Mouse (Mus musculus) thymus, postnatal 0 days (tissue): Measurements from ENCODE around the gene Plin3. TPM values are rescaled to one million over a fixed set of nuclear protein-coding genes. Genes with fewer than 3 reads are reported as not detected.

Experiments
- DNase-seq: peaks from one replicate; pipeline ENCODE4 v3.0.0-alpha.2; 2015; ENCODE audit warnings: low spot score
- microRNA counts: library from miRNA; unstranded; fragments of <30 nt; microRNA quantifications from one replicate; lab custom pipeline; 2015
- microRNA-seq: library from miRNA; unstranded; fragments of <30 nt; microRNA quantifications from one replicate; pipeline ENCODE4, GENCODE M21; 2016; ENCODE audit warnings: borderline number of aligned reads
- polyA plus RNA-seq: library from polyadenylated mRNA; unstranded; fragments of >200 nt; fragmentation: Nextera tagmentation; extraction: Ambion mirVana; gene quantifications from 2 replicates; pipeline ENCODE4 v1.2.1, GENCODE M21; 2015

Plin3 gene
- polyA plus RNA-seq, 1 experiment from 2014 or later: 59.5 TPM

DNA sequence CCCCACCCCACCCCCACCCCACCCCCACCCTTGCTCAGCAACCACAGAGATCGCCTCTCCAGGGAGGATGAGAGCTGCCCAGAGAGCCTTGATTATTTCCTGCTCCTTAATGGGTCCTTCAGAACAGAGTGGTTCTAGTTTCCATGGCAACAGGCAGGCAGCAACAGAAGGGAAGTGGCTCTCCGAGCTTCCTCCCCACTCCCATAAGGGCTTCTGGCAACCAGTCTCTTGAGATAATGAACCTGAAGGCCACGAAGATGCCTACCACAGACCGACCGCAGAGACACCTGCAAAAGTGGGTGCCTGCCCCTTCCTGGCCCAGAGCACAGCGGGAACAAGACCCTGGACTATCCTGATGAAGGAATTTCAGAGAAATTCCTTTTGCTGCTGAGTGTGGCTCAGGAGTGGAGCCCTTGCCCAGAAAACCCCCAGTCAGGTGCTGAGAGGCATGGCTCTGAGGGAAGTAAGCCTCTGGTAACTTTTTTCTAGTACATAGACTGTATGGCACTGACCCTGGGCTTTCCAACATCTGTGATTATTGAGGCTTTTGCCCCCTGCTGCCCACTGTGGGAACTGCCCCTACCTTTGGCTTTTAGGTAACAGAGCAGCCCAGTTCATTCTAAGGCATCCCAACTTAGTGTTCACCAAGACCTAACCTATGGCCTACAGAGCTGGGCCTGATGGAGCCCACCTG, 41.4 kb downstream of the Plin3 start:
- peak; percentile 68 for DNase-seq

- DNase-seq: no peak
These were observed 47.1 kb downstream of the Plin3 start for GRCm38 (mm10) chr17:56245608-56246007.

GRCm38 (mm10) chr17:56241541-56242401, 50.9 kb downstream of the Plin3 start:
- peak; percentile 89 for DNase-seq

DNA sequence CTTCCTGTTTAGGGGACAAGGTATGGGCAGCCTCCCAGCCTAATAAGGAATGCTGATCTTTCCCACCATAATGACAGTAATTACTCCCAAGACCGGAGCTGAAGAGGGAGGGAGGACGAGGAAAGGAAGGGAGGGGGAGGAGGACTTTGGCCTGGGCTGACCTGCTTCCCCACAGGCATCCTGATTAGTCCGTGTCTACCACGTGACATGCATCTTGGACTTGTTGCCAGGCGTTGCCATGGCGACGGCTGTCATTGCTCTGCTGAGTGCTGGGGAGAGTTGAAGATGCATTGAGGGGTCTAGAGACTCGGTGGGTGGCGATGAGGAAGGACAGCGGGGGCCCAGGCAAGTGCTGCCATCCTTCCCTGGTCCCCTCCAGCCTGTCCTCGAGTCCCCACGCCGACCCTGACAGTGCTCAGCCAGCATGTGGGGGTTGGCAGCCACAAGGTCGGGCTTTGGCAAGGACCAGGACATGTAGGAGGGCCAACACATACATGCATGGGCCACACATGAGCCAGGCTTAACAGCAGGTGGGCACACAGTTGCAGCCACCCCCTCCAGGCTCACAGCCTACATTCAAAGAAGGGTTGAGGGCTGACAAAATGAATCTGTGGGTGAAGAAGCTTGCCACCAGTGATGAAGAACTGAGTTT, 58.7 kb downstream of the Plin3 start:
- DNase-seq: no peak

GRCm38 (mm10) chr17:56233389-56233788, 59.3 kb downstream of the Plin3 start:
- no peak for DNase-seq

DNA sequence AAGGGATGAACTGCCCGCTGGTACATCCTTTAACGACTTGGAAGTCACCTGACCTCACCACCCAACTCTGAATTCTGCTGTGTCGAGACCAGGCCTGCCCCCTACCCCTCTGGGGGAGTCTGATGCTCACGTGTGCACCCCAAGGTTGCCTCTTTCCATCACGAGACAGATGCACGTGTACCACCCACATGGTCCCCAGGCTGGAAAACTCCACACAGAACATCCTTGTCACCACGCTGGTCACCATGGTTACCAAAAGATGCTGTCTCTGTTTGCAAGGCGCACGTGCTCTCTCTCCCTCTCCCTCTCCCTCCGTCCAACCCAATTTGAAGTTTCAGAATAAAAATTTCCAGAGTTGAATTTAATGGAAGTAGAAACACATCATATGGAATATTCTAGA, 62.7 kb downstream of the Plin3 start:
- no peak for DNase-seq

MicroRNA genes within 50 kb of the gene (microRNA counts, 519-probe panel; counts per million panel counts)
- microRNA mmu-miR-7b (lab: Ali Mortazavi, UCI): 473 counts per million, percentile 71 among the panel's probes with 10 or more counts

Small RNAs within 50 kb of the gene (microRNA-seq; reads per million reads assigned to microRNA genes)
- gene Mir7b: 31.2 reads per million, percentile 33 among the genes with 10 or more reads in this experiment

Other genes with a start within 250 kb of the Plin3 start
- gene Ubxn6, start 217.8 kb downstream of the Plin3 start, polyA plus RNA-seq: 38.7 and 39.9 TPM in 2 replicates
- gene Hdgfl2, start 213.2 kb downstream of the Plin3 start, polyA plus RNA-seq: 80.0 and 81.8 TPM in 2 replicates
- gene Plin4, start 183.1 kb downstream of the Plin3 start, polyA plus RNA-seq: 0.08 and 0.09 TPM in 2 replicates
- gene Plin5, start 175.3 kb downstream of the Plin3 start, polyA plus RNA-seq: 0.10 and 0.44 TPM in 2 replicates
- gene Lrg1, start 170.9 kb downstream of the Plin3 start, polyA plus RNA-seq: 2.7 and 3.1 TPM in 2 replicates
- 1.0 TPM in 2 replicates for gene Sema6b, start 152.5 kb downstream of the Plin3 start, polyA plus RNA-seq
- gene Tnfaip8l1, start 130.4 kb downstream of the Plin3 start, polyA plus RNA-seq: 19.5 and 20.9 TPM in 2 replicates
- 58.6 and 59.2 TPM in 2 replicates for gene Mydgf, start 109.0 kb downstream of the Plin3 start, polyA plus RNA-seq
- 30.5 and 32.7 TPM in 2 replicates for gene Dpp9, start 74.0 kb downstream of the Plin3 start, polyA plus RNA-seq
- 11.1 and 12.9 TPM in 2 replicates for gene Fem1a, start 36.1 kb downstream of the Plin3 start, polyA plus RNA-seq
- gene Ticam1, start 16.1 kb downstream of the Plin3 start, polyA plus RNA-seq: 2.5 and 3.0 TPM in 2 replicates
- 0.84 and 1.8 TPM in 2 replicates for gene Arrdc5, start 7.4 kb upstream of the Plin3 start, polyA plus RNA-seq
- gene Uhrf1, start 10.4 kb upstream of the Plin3 start, polyA plus RNA-seq: 234 and 264 TPM in 2 replicates
- gene Kdm4b, start 33.2 kb upstream of the Plin3 start, polyA plus RNA-seq: 25.9 and 28.0 TPM in 2 replicates
- 24.2 and 29.9 TPM in 2 replicates for gene Ptprs, start 183.6 kb upstream of the Plin3 start, polyA plus RNA-seq
- not detected in 2 replicates for gene Znrf4, start 219.6 kb upstream of the Plin3 start, polyA plus RNA-seq